Mouse (Mus musculus) lung, postnatal 0 days (tissue): ENCODE results near the gene Cmc2. TPM values are rescaled to one million over a fixed set of nuclear protein-coding genes. Genes with fewer than 3 reads are reported as not detected.

Experiments used
- ATAC-seq: fragments of 200-750 bp; cut with Nextera tagmentation; 2 replicates; pipeline ENCODE4 v1.8.0; 2017; ENCODE audit warnings: moderate library complexity
- DNase-seq: peaks from one replicate; pipeline ENCODE4 v3.0.0-alpha.2; 2016; ENCODE audit warnings: low spot score
- H3K27ac ChIP-seq: fragments of 300-500 bp; sonication (generic); 2 replicates; pipeline ENCODE4 v1.5.1; 2014; ENCODE audit warnings: antibody characterized with exemption, mild to moderate bottlenecking, low read length, mixed read lengths
- H3K27me3 ChIP-seq: fragments of 300-500 bp; sonication (generic); replicated peaks from 2 replicates; pipeline ENCODE4 v1.6.1; 2014; ENCODE audit warnings: low read length, mixed read lengths; ENCODE audit not compliant: insufficient read depth
- H3K36me3 ChIP-seq: fragments of 300-500 bp; sonication (generic); 2 replicates; pipeline ENCODE4 v1.6.1; 2014; ENCODE audit warnings: low read length, mixed read lengths; ENCODE audit not compliant: insufficient read depth
- H3K4me1 ChIP-seq: fragments of 300-500 bp; sonication (generic); 2 replicates; pipeline ENCODE4 v1.6.1; 2014; ENCODE audit warnings: antibody characterized with exemption, low read depth, low read length, mixed read lengths; ENCODE audit not compliant: insufficient read depth
- H3K4me2 ChIP-seq: fragments of 300-500 bp; sonication (generic); replicated peaks from 2 replicates; pipeline ENCODE4 v1.6.1; 2014; ENCODE audit warnings: low read depth, mild to moderate bottlenecking, low read length, moderate library complexity, mixed read lengths
- H3K4me3 ChIP-seq: fragments of 300-500 bp; sonication (generic); 2 replicates; pipeline ENCODE4 v1.5.1; 2014; ENCODE audit warnings: low read depth, low read length
- H3K9ac ChIP-seq: fragments of 300-500 bp; sonication (generic); replicated peaks from 2 replicates; pipeline ENCODE4 v1.6.1; 2014; ENCODE audit warnings: low read depth, mild to moderate bottlenecking
- H3K9me3 ChIP-seq: fragments of 300-500 bp; sonication (generic); 2 replicates; pipeline ENCODE4 v1.6.1; 2016; ENCODE audit warnings: low read length, mixed read lengths
- CTCF ChIP-seq: IDR thresholded peaks from 2 replicates; pipeline ENCODE4 v1.5.1; 2016; ENCODE audit warnings: antibody characterized with exemption, mild to moderate bottlenecking
- EP300 ChIP-seq: IDR thresholded peaks from 2 replicates; pipeline ENCODE4 v1.6.1; 2016; ENCODE audit warnings: antibody characterized with exemption, mild to moderate bottlenecking, control low read depth
- WGBS: fragments of 180-500 bp; shearing (Covaris S2); extraction: QIAGEN DNeasy Blood & Tissue Kit; methylation state at CpG from one replicate; pipeline ENCODE4 v1.1.7; 2014; 5-methylcytosine and 5-hydroxymethylcytosine counted together
- polyA plus RNA-seq: library from polyadenylated mRNA; unstranded; fragments of >200 nt; fragmentation: Nextera tagmentation; extraction: Ambion mirVana; gene quantifications from 2 replicates; pipeline ENCODE4 v1.2.1, GENCODE M21; 2015

Gene Cmc2
- polyA plus RNA-seq, 1 experiment from 2014 or later, result 28.6 TPM

- no peaks in the 10 kb centered on the region for H3K36me3 ChIP-seq
- H3K9ac ChIP-seq, result peak within 1 kb of the TSS; percentile 71
- peak; percentile 94 for DNase-seq
- H3K4me2 ChIP-seq, result peak within 1 kb of the TSS; percentile 99
- H3K4me3 ChIP-seq, result peak within 1 kb of the TSS; percentile 96
- ATAC-seq, result peak; percentile 90
- H3K9me3 ChIP-seq, result no peaks in the 10 kb centered on the region
- under 1% methylated on average over 43 of the region's 46 CpGs for WGBS
- peaks cover 12% of the 10 kb centered on the region; the same call in 1 of the 2 replicates for H3K4me1 ChIP-seq
- no peak for TF ChIP-seq EP300
- peak; percentile 76 for TF ChIP-seq CTCF
- peak within 1 kb of the TSS; percentile 68 for H3K27ac ChIP-seq
- no peaks in the 10 kb centered on the region for H3K27me3 ChIP-seq
These were observed 21.9 kb upstream of the Cmc2 start, which contains the start of gene Atmin for GRCm38 (mm10) chr8:116943161-116943554. Gene Atmin (plus strand): TSS chr8:116943393.

GRCm38 (mm10) chr8:116942284-116943058 lies 21.2 kb upstream of the Cmc2 start:
- ATAC-seq, result peak; percentile 11; the same call in 1 of the 2 replicates
- WGBS, result 54% methylated on average over 12 of the region's 12 CpGs
- TF ChIP-seq CTCF, result no peak
- no peak for TF ChIP-seq EP300
- no peak overlapping the region for H3K9ac ChIP-seq
- DNase-seq, result peak; percentile 54
- peak overlapping the region; percentile 99; the same call in 1 of the 2 replicates for H3K4me2 ChIP-seq
- H3K36me3 ChIP-seq, result no peaks in the 10 kb centered on the region
- H3K4me3 ChIP-seq, result no peak overlapping the region
- no peaks in the 10 kb centered on the region for H3K27me3 ChIP-seq
- peaks cover 12% of the 10 kb centered on the region; the same call in 1 of the 2 replicates for H3K4me1 ChIP-seq
- H3K9me3 ChIP-seq, result no peaks in the 10 kb centered on the region
- H3K27ac ChIP-seq, result no peak overlapping the region

- H3K36me3 ChIP-seq, result no peaks in the 10 kb centered on the region
- H3K9me3 ChIP-seq, result no peaks in the 10 kb centered on the region
- WGBS, result 81% methylated on average over 6 of the region's 6 CpGs
- H3K4me1 ChIP-seq, result no peaks in the 10 kb centered on the region
- no peak overlapping the region for H3K9ac ChIP-seq
- no peak overlapping the region for H3K4me3 ChIP-seq
- no peaks in the 10 kb centered on the region for H3K27me3 ChIP-seq
- TF ChIP-seq EP300 (no peak), CTCF (no peak)
- H3K27ac ChIP-seq, result no peak overlapping the region
- DNase-seq, result no peak
- ATAC-seq, result no peak
- no peak overlapping the region for H3K4me2 ChIP-seq
These were observed 14.3 kb upstream of the Cmc2 start for GRCm38 (mm10) chr8:116935506-116935905.

- H3K36me3 ChIP-seq, result no peaks in the 10 kb centered on the region
- no peaks in the 10 kb centered on the region for H3K27me3 ChIP-seq
- no peaks in the 10 kb centered on the region for H3K9me3 ChIP-seq
- H3K4me1 ChIP-seq, result no peaks in the 10 kb centered on the region
- WGBS, result 92% methylated on average over 4 of the region's 4 CpGs
- no peak overlapping the region for H3K4me2 ChIP-seq
- ATAC-seq, result no peak
- no peak overlapping the region for H3K4me3 ChIP-seq
- no peak overlapping the region for H3K27ac ChIP-seq
- TF ChIP-seq CTCF (no peak), EP300 (no peak)
- no peak overlapping the region for H3K9ac ChIP-seq
- DNase-seq, result no peak
These were observed 13.7 kb upstream of the Cmc2 start for GRCm38 (mm10) chr8:116934976-116935375.

GRCm38 (mm10) chr8:116928588-116928987 lies 7.3 kb upstream of the Cmc2 start:
- no peak overlapping the region for H3K27ac ChIP-seq
- DNase-seq (no peak), ATAC-seq (no peak)
- H3K4me1 ChIP-seq, result no peaks in the 10 kb centered on the region
- H3K27me3 ChIP-seq, result no peaks in the 10 kb centered on the region
- H3K4me3 ChIP-seq, result no peak overlapping the region
- no peak overlapping the region for H3K4me2 ChIP-seq
- no peaks in the 10 kb centered on the region for H3K36me3 ChIP-seq
- H3K9me3 ChIP-seq, result no peaks in the 10 kb centered on the region
- TF ChIP-seq CTCF (peak; percentile 19; the same call in 1 of the 2 replicates), EP300 (no peak)
- no peak overlapping the region for H3K9ac ChIP-seq
- WGBS, result 94% methylated on average over 5 of the region's 5 CpGs

- H3K4me2 ChIP-seq, result no peak overlapping the region
- no peaks in the 10 kb centered on the region for H3K27me3 ChIP-seq
- H3K9me3 ChIP-seq, result no peaks in the 10 kb centered on the region
- 81% methylated on average over 9 of the region's 9 CpGs for WGBS
- no peak overlapping the region for H3K4me3 ChIP-seq
- DNase-seq (peak; percentile 37), ATAC-seq (peak; percentile 47)
- H3K4me1 ChIP-seq, result no peaks in the 10 kb centered on the region
- H3K9ac ChIP-seq, result no peak overlapping the region
- H3K36me3 ChIP-seq, result no peaks in the 10 kb centered on the region
- H3K27ac ChIP-seq, result no peak overlapping the region
- peak; percentile 81 for TF ChIP-seq CTCF
- no peak for TF ChIP-seq EP300
These were observed 6.6 kb upstream of the Cmc2 start for GRCm38 (mm10) chr8:116927880-116928279.
